Mouse (Mus musculus): ENCODE measurements around the gene Enox1. TPM values are rescaled to one million over a fixed set of nuclear protein-coding genes. Genes with fewer than 3 reads are reported as not detected.

The Enox1 gene
- polyA plus RNA-seq, 1 experiment from 2014 or later, result 1.9 TPM

DNA sequence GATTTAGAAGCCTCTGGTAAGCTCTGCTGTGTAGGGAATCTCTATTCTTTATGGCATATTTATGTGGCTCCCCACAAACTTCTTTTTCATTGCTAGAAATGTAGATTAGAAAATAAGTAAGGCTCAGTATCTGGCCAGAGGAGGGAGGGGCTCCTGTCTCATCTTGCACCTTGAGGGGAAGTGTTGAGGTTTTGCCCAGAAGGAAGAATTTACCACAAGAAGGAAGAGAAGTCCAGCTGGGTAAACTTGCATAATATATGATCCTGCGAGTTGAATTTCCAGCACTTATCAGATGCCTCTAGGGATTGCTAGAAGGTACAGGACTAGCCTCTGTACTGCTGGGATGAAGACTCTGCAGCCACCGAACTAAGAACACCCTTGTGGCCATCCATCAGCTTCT is 259.8 kb downstream of the Enox1 start:
- no peaks in the 10 kb centered on the region for H3K9me3 ChIP-seq (replicated peaks; ENCODE audit: control insufficient read depth, low read length)
- no peak overlapping the region for H3K27ac ChIP-seq (ENCODE audit: low read length)
- no peaks in the 10 kb centered on the region for H3K36me3 ChIP-seq (ENCODE audit: control insufficient read depth, insufficient read depth)
- H3K4me3 ChIP-seq (ENCODE audit: low read length), result no peak overlapping the region
- 62% methylated on average over 2 of the region's 2 CpGs for WGBS
- no peak overlapping the region for H3K4me2 ChIP-seq (ENCODE audit: low read depth, low read length)
- H3K27me3 ChIP-seq (ENCODE audit: control insufficient read depth, insufficient read depth, low read length), result no peaks in the 10 kb centered on the region
- H3K4me1 ChIP-seq (ENCODE audit: control insufficient read depth, insufficient read depth, low read length), result no peaks in the 10 kb centered on the region
- ATAC-seq (replicated peaks; ENCODE audit: extremely low read depth, insufficient read depth, low FRiP score), result no peak
- no peak overlapping the region for H3K9ac ChIP-seq (ENCODE audit: low read length)

DNA sequence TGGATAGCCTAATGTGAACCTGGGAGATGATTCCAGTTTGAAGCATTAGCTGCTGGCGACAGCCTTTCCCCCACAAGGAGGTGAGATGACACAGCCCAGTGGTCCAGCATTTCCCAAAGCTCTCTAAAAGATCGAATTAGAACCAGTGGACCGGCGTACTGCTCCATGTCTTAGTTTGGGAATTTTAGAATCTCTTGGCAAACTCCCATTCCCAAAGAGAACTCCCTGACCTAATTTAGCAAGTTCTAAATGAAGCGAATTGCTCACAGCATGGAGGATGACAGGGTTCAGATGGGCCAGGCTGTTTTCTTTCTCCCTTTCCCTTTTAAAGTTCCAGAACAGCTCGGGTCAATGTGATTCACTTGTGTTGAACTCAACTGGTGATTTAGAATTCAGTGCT is 264.5 kb downstream of the Enox1 start:
- no peak overlapping the region for H3K9ac ChIP-seq (ENCODE audit: low read length)
- H3K27me3 ChIP-seq (ENCODE audit: control insufficient read depth, insufficient read depth, low read length), result no peaks in the 10 kb centered on the region
- H3K4me3 ChIP-seq (ENCODE audit: low read length), result no peak overlapping the region
- 77% methylated on average over 6 of the region's 6 CpGs for WGBS
- H3K4me1 ChIP-seq (ENCODE audit: control insufficient read depth, insufficient read depth, low read length), result no peaks in the 10 kb centered on the region
- no peaks in the 10 kb centered on the region for H3K9me3 ChIP-seq (replicated peaks; ENCODE audit: control insufficient read depth, low read length)
- ATAC-seq (replicated peaks; ENCODE audit: extremely low read depth, insufficient read depth, low FRiP score), result no peak
- H3K36me3 ChIP-seq (ENCODE audit: control insufficient read depth, insufficient read depth), result no peaks in the 10 kb centered on the region
- H3K4me2 ChIP-seq (ENCODE audit: low read depth, low read length), result no peak overlapping the region
- H3K27ac ChIP-seq (ENCODE audit: low read length), result no peak overlapping the region

DNA sequence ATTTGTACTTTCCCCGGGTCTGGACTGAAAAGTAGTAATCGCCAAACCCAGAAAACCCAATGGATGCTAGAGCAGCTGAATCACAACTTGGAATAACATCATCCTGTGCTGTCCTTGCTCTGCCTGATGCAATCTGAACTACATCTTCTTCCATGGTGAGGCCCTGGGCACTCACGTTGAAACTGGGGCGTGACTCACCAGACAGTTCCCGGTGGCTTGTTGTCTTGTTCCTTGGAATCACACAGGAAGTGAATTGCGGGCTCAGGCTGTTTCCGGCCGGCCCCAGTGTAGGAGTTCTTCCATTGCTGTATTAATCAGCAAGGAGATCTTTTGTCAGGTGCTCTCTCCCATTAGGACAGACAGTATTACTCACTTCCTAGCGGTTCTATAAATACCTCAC is 266.6 kb downstream of the Enox1 start:
- H3K4me3 ChIP-seq (ENCODE audit: low read length), result no peak overlapping the region
- H3K27me3 ChIP-seq (ENCODE audit: control insufficient read depth, insufficient read depth, low read length), result no peaks in the 10 kb centered on the region
- H3K4me1 ChIP-seq (ENCODE audit: control insufficient read depth, insufficient read depth, low read length), result no peaks in the 10 kb centered on the region
- 66% methylated on average over 9 of the region's 9 CpGs for WGBS
- no peak for ATAC-seq (replicated peaks; ENCODE audit: extremely low read depth, insufficient read depth, low FRiP score)
- H3K9ac ChIP-seq (ENCODE audit: low read length), result no peak overlapping the region
- no peak overlapping the region for H3K27ac ChIP-seq (ENCODE audit: low read length)
- H3K36me3 ChIP-seq (ENCODE audit: control insufficient read depth, insufficient read depth), result no peaks in the 10 kb centered on the region
- no peak overlapping the region for H3K4me2 ChIP-seq (ENCODE audit: low read depth, low read length)
- no peaks in the 10 kb centered on the region for H3K9me3 ChIP-seq (replicated peaks; ENCODE audit: control insufficient read depth, low read length)

DNA sequence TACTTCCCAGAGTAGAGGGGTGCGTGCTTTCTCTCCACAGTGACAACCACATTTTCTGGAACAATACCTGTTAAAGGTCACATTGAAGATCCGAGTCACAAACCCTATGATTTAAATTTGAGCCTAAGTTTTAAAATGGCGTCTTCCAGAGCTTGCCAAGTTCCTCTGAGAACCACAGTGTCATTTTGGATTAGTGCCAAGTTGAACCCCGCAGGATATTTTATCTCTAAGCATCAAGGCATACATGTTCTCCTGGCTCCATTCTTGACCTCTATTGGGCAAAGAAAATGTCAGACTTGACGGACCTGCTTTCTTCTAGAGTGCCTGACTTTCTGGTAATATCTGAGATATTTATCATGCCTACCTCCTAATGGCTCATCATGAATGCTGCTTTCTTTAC is 282.9 kb downstream of the Enox1 start:
- H3K9me3 ChIP-seq (replicated peaks; ENCODE audit: control insufficient read depth, low read length), result no peaks in the 10 kb centered on the region
- no peak overlapping the region for H3K4me2 ChIP-seq (ENCODE audit: low read depth, low read length)
- H3K27me3 ChIP-seq (ENCODE audit: control insufficient read depth, insufficient read depth, low read length), result no peaks in the 10 kb centered on the region
- WGBS, result 72% methylated on average over 5 of the region's 5 CpGs
- no peaks in the 10 kb centered on the region for H3K36me3 ChIP-seq (ENCODE audit: control insufficient read depth, insufficient read depth)
- no peak overlapping the region for H3K4me3 ChIP-seq (ENCODE audit: low read length)
- no peak overlapping the region for H3K27ac ChIP-seq (ENCODE audit: low read length)
- H3K4me1 ChIP-seq (ENCODE audit: control insufficient read depth, insufficient read depth, low read length), result no peaks in the 10 kb centered on the region
- no peak overlapping the region for H3K9ac ChIP-seq (ENCODE audit: low read length)
- ATAC-seq (replicated peaks; ENCODE audit: extremely low read depth, insufficient read depth, low FRiP score), result no peak

DNA sequence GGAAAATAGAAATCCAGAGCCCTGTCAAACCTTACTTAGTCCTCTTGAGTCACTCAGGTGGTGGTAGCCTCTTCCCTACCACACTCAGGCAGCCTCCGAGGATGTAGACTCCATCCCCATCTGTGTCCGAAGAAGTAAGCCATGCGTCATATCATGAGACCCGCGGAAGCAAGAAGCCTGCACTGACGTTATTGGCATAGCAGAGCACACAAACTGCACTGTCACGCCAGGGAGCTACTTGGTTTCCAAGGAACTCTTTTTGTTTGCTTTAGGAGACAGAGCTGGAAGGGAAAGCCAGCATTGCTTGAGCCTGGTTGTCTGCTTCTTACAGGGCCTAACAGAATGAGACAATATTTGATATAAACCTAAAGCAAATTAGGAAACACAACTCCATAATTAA is 284.2 kb downstream of the Enox1 start:
- H3K9me3 ChIP-seq (replicated peaks; ENCODE audit: control insufficient read depth, low read length), result no peaks in the 10 kb centered on the region
- no peak for ATAC-seq (replicated peaks; ENCODE audit: extremely low read depth, insufficient read depth, low FRiP score)
- no peak overlapping the region for H3K4me2 ChIP-seq (ENCODE audit: low read depth, low read length)
- no peaks in the 10 kb centered on the region for H3K36me3 ChIP-seq (ENCODE audit: control insufficient read depth, insufficient read depth)
- no peak overlapping the region for H3K4me3 ChIP-seq (ENCODE audit: low read length)
- WGBS, result 88% methylated on average over 7 of the region's 7 CpGs
- no peak overlapping the region for H3K27ac ChIP-seq (ENCODE audit: low read length)
- H3K27me3 ChIP-seq (ENCODE audit: control insufficient read depth, insufficient read depth, low read length), result no peaks in the 10 kb centered on the region
- no peaks in the 10 kb centered on the region for H3K4me1 ChIP-seq (ENCODE audit: control insufficient read depth, insufficient read depth, low read length)
- H3K9ac ChIP-seq (ENCODE audit: low read length), result no peak overlapping the region

DNA sequence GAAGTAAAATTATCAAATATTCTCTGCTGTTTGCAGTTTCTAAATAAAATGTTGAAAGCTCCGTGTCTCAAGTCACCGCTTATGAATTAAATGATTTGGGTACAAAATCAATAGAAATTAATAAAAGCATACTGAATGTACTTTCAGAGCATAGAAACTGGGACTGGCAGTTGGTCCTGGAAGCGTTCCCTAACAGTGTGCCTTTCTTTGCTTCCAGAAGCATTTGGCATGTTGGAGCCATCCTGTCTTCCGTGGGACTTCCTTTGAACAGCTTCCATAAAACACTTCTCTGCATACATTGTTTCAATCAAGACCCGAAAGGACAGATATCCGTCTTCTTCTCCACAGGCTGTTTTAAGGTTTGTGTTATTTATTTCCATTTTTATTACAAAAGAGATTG is 285.0 kb downstream of the Enox1 start:
- no peak overlapping the region for H3K27ac ChIP-seq (ENCODE audit: low read length)
- H3K9ac ChIP-seq (ENCODE audit: low read length), result no peak overlapping the region
- no peaks in the 10 kb centered on the region for H3K4me1 ChIP-seq (ENCODE audit: control insufficient read depth, insufficient read depth, low read length)
- H3K36me3 ChIP-seq (ENCODE audit: control insufficient read depth, insufficient read depth), result no peaks in the 10 kb centered on the region
- no peaks in the 10 kb centered on the region for H3K9me3 ChIP-seq (replicated peaks; ENCODE audit: control insufficient read depth, low read length)
- H3K4me3 ChIP-seq (ENCODE audit: low read length), result no peak overlapping the region
- H3K27me3 ChIP-seq (ENCODE audit: control insufficient read depth, insufficient read depth, low read length), result no peaks in the 10 kb centered on the region
- no peak overlapping the region for H3K4me2 ChIP-seq (ENCODE audit: low read depth, low read length)
- ATAC-seq (replicated peaks; ENCODE audit: extremely low read depth, insufficient read depth, low FRiP score), result no peak
- WGBS, result 85% methylated on average over 6 of the region's 6 CpGs

DNA sequence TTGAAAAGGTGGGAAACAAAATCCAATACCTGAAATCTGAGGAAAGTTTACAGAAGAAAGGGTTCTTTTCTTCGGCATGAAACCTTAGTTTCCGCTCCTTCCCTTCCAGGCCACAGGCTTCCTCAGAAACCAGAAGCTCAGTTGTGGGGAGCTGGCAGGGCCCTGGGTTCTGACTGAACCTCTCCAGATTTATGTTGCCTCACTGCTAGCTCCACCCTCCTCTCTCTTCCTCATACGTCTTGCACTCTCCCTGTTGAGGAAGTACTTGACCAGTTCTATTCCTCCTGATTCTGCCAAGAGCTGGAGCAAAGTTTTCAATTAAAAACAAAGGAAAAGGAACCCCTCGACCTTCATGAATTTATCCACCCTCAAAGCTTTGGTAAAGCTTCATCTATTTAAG is 291.4 kb downstream of the Enox1 start:
- no peak for ATAC-seq (replicated peaks; ENCODE audit: extremely low read depth, insufficient read depth, low FRiP score)
- no peak overlapping the region for H3K4me2 ChIP-seq (ENCODE audit: low read depth, low read length)
- H3K4me1 ChIP-seq (ENCODE audit: control insufficient read depth, insufficient read depth, low read length), result no peaks in the 10 kb centered on the region
- H3K27ac ChIP-seq (ENCODE audit: low read length), result no peak overlapping the region
- no peaks in the 10 kb centered on the region for H3K36me3 ChIP-seq (ENCODE audit: control insufficient read depth, insufficient read depth)
- H3K4me3 ChIP-seq (ENCODE audit: low read length), result no peak overlapping the region
- no peaks in the 10 kb centered on the region for H3K9me3 ChIP-seq (replicated peaks; ENCODE audit: control insufficient read depth, low read length)
- H3K27me3 ChIP-seq (ENCODE audit: control insufficient read depth, insufficient read depth, low read length), result no peaks in the 10 kb centered on the region
- WGBS, result 64% methylated on average over 4 of the region's 4 CpGs
- H3K9ac ChIP-seq (ENCODE audit: low read length), result no peak overlapping the region

DNA sequence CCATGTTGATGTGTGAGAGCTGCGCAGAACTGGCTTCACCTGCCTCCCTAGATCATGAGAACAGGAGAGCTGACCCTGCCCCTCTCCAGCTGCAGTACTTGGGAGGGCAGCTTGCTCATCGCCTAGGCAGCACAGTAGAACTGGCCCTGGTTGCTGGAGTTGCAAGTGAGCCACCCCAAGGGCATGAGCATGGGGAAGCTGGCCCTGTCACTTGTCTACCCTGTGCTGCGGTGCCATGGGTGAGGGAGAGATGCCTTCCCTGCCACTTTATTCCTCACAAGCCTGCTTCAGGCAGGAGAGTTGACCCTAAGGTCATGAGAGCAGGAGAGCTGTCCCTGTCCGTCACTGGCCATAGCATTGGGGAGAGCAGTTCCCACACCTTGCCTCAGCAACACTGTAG is 295.4 kb downstream of the Enox1 start:
- Histone ChIP-seq H3K9ac (ENCODE audit: low read length) (no peak overlapping the region), H3K4me1 (ENCODE audit: control insufficient read depth, insufficient read depth, low read length) (peaks cover 10% of the 10 kb centered on the region), H3K4me2 (ENCODE audit: low read depth, low read length) (no peak overlapping the region), H3K36me3 (ENCODE audit: control insufficient read depth, insufficient read depth) (no peaks in the 10 kb centered on the region), H3K27me3 (ENCODE audit: control insufficient read depth, insufficient read depth, low read length) (no peaks in the 10 kb centered on the region), H3K9me3 (replicated peaks; ENCODE audit: control insufficient read depth, low read length) (no peaks in the 10 kb centered on the region), H3K27ac (ENCODE audit: low read length) (no peak overlapping the region), H3K4me3 (ENCODE audit: low read length) (no peak overlapping the region)
- no peak for ATAC-seq (replicated peaks; ENCODE audit: extremely low read depth, insufficient read depth, low FRiP score)
- WGBS, result 85% methylated on average over 4 of the region's 4 CpGs

DNA sequence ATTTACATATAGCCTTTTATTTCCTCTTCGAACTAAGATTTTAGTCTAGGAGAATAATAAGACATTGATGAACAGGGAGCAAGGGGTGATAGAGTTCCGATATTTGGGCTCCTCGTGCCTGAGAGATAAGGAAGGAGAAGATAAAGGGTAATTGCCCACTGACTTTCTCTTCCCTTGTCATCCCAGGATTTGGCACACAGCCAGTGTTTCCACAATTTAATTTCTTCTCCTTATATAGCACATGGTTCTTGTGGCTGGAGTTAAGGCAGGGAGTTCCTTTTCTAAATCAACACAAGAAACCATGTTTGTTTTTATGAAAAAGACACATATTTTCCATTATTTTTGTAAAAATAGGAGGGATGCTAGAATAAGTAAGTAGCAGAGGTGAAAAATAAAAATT is 299.5 kb downstream of the Enox1 start:
- no peak overlapping the region for H3K27ac ChIP-seq (ENCODE audit: low read length)
- no peaks in the 10 kb centered on the region for H3K27me3 ChIP-seq (ENCODE audit: control insufficient read depth, insufficient read depth, low read length)
- ATAC-seq (replicated peaks; ENCODE audit: extremely low read depth, insufficient read depth, low FRiP score), result no peak
- no peak overlapping the region for H3K4me3 ChIP-seq (ENCODE audit: low read length)
- peaks cover 11% of the 10 kb centered on the region for H3K4me1 ChIP-seq (ENCODE audit: control insufficient read depth, insufficient read depth, low read length)
- no peak overlapping the region for H3K9ac ChIP-seq (ENCODE audit: low read length)
- WGBS, result 34% methylated on average over 3 of the region's 3 CpGs
- no peaks in the 10 kb centered on the region for H3K36me3 ChIP-seq (ENCODE audit: control insufficient read depth, insufficient read depth)
- no peaks in the 10 kb centered on the region for H3K9me3 ChIP-seq (replicated peaks; ENCODE audit: control insufficient read depth, low read length)
- no peak overlapping the region for H3K4me2 ChIP-seq (ENCODE audit: low read depth, low read length)

DNA sequence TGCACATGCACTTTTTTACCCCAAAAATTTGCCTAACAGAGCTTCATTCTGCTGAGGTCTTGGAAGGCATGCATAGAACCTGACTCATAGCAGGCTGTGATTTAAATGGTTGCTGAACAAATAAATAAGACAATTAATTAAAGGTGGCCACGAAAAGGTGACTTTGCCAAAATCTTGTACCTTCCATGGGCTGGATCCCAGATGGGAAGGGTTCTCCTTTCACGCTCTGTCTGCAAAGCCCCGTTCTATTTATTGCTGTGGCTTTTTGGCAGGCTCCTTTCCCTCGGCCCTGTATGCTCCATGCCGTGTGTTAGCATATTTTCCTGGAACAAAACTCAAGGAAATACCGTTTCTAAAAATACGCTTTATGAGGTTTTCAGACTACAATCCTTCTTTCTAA is 300.3 kb downstream of the Enox1 start:
- no peaks in the 10 kb centered on the region for H3K9me3 ChIP-seq (replicated peaks; ENCODE audit: control insufficient read depth, low read length)
- 28% methylated on average over 7 of the region's 7 CpGs for WGBS
- ATAC-seq (replicated peaks; ENCODE audit: extremely low read depth, insufficient read depth, low FRiP score), result no peak
- H3K36me3 ChIP-seq (ENCODE audit: control insufficient read depth, insufficient read depth), result no peaks in the 10 kb centered on the region
- no peaks in the 10 kb centered on the region for H3K27me3 ChIP-seq (ENCODE audit: control insufficient read depth, insufficient read depth, low read length)
- H3K4me3 ChIP-seq (ENCODE audit: low read length), result no peak overlapping the region
- H3K4me2 ChIP-seq (ENCODE audit: low read depth, low read length), result no peak overlapping the region
- peaks cover 11% of the 10 kb centered on the region for H3K4me1 ChIP-seq (ENCODE audit: control insufficient read depth, insufficient read depth, low read length)
- H3K9ac ChIP-seq (ENCODE audit: low read length), result no peak overlapping the region
- H3K27ac ChIP-seq (ENCODE audit: low read length), result no peak overlapping the region
